Mouse (Mus musculus) CD4-positive, CD25-positive, alpha-beta regulatory T cell, adult 4 months (primary cell): ENCODE results near the gene Rufy3. TPM values are rescaled to one million over a fixed set of nuclear protein-coding genes. Genes with fewer than 3 reads are reported as not detected.
"Not testable (repeated sequence)": the region's sequence is repeated elsewhere in the genome, so short reads cannot be mapped to it uniquely, and the experiment has no call there.

ENCODE experiments used
- ATAC-seq: one replicate; pipeline ENCODE4 v1.8.0; 2017
- polyA plus RNA-seq, 2 experiments: library from polyadenylated mRNA; unstranded; fragments of 100-300 nt; shearing (Covaris generic); gene quantifications; one replicate each; pipeline ENCODE4 v1.2.1; 2017

Gene Rufy3
- 1 to 10 TPM; 2.6 to 3.2 TPM for polyA plus RNA-seq

- ATAC-seq, result peak; percentile 74
These were observed at the start of gene Rufy3 for GRCm38 (mm10) chr5:88564501-88565147. TSS of gene Rufy3 (plus strand) at chr5:88565040.

GRCm38 (mm10) chr5:88519232-88519631, 45.6 kb upstream of the Rufy3 start:
- peak; percentile 84 for ATAC-seq

GRCm38 (mm10) chr5:88527657-88528056, 37.2 kb upstream of the Rufy3 start, which contains the start of gene Jchain:
TSS of gene Jchain (minus strand) at chr5:88527891.
- ATAC-seq, result no peak

- no peak for ATAC-seq
These were observed 33.9 kb upstream of the Rufy3 start for GRCm38 (mm10) chr5:88530908-88531307.

- no peak for ATAC-seq
These were observed 30.1 kb upstream of the Rufy3 start for GRCm38 (mm10) chr5:88534697-88535096.

- ATAC-seq, result no peak
These were observed 24.0 kb upstream of the Rufy3 start for GRCm38 (mm10) chr5:88540845-88541244.

GRCm38 (mm10) chr5:88542651-88543282, 22.1 kb upstream of the Rufy3 start:
- peak; percentile 84 for ATAC-seq

GRCm38 (mm10) chr5:88544411-88544810, 20.4 kb upstream of the Rufy3 start:
- not testable (repeated sequence) for ATAC-seq

- no peak for ATAC-seq
These were observed 19.3 kb upstream of the Rufy3 start for GRCm38 (mm10) chr5:88545536-88545935.

- ATAC-seq, result peak; percentile 67
These were observed 11.4 kb upstream of the Rufy3 start for GRCm38 (mm10) chr5:88553271-88554085.

- ATAC-seq, result peak; percentile 88
These were observed 10.6 kb upstream of the Rufy3 start, which contains the start of gene Utp3 for GRCm38 (mm10) chr5:88554086-88554886. TSS of gene Utp3 (plus strand) at chr5:88554462.

- no peak for ATAC-seq
These were observed 5.8 kb upstream of the Rufy3 start for GRCm38 (mm10) chr5:88558991-88559390.

- no peak for ATAC-seq
These were observed 3.6 kb upstream of the Rufy3 start for GRCm38 (mm10) chr5:88561080-88561814.

- ATAC-seq, result no peak
These were observed 1.7 kb upstream of the Rufy3 start for GRCm38 (mm10) chr5:88562863-88563780.

GRCm38 (mm10) chr5:88565148-88566033, 551 bp downstream of the Rufy3 start:
- peak; percentile 42 for ATAC-seq

- no peak for ATAC-seq
These were observed 1.4 kb downstream of the Rufy3 start for GRCm38 (mm10) chr5:88566034-88566841.

GRCm38 (mm10) chr5:88569541-88569940, 4.7 kb downstream of the Rufy3 start:
- no peak for ATAC-seq

GRCm38 (mm10) chr5:88574829-88575228, 10.0 kb downstream of the Rufy3 start:
- no peak for ATAC-seq
